Mouse (Mus musculus): ENCODE data around the gene Aggf1.
A peak's percentile ranks its signal among the peaks of the same experiment; 100 is the strongest.
"Not testable (repeated sequence)": the region's sequence is repeated elsewhere in the genome, so short reads cannot be mapped to it uniquely, and the experiment has no call there.

Gene Aggf1

GRCm38 (mm10) chr13:95374701-95375553 lies at the start of gene Aggf1:
Gene Aggf1, minus strand, starts transcription at chr13:95375352.
- DNase-seq = peak; percentile 96

- DNase-seq = no peak
Observed at GRCm38 (mm10) chr13:95424932-95425331, 49.8 kb upstream of the Aggf1 start.

- no peak for DNase-seq
Observed at GRCm38 (mm10) chr13:95419204-95419749, 44.1 kb upstream of the Aggf1 start.

DNA sequence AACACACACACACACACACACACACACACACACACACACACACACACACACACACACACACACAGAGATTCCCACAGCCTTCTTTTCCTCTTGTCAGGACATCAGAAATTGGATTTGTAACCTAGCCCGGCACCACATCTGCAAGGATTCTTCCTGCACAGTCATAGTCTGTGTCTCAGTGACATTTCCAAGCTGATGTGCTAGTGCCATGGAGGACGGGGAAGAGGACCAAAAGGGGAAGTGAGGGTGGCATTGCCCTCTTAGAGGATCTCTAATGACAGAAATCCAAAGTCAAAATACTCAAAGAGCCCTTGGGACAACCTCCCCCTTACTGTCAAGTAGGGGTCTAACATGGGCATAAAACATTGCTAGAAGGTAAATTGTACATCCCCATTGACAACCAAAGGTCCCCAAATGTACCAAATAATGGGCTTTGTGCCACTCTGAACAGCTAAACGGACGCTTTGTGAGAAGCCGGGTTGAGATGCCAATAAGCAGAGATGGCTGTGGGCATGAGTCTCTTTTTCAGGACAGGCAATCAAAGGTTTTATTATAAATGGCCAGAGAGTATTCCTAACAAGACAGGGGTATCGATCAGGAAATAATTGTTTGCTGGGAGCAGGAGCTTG lies 43.5 kb upstream of the Aggf1 start:
- DNase-seq = no peak

- no peak for DNase-seq
Observed at GRCm38 (mm10) chr13:95412257-95412656, 37.1 kb upstream of the Aggf1 start.

- DNase-seq = no peak
Observed at GRCm38 (mm10) chr13:95393242-95393641, 18.1 kb upstream of the Aggf1 start.

DNA sequence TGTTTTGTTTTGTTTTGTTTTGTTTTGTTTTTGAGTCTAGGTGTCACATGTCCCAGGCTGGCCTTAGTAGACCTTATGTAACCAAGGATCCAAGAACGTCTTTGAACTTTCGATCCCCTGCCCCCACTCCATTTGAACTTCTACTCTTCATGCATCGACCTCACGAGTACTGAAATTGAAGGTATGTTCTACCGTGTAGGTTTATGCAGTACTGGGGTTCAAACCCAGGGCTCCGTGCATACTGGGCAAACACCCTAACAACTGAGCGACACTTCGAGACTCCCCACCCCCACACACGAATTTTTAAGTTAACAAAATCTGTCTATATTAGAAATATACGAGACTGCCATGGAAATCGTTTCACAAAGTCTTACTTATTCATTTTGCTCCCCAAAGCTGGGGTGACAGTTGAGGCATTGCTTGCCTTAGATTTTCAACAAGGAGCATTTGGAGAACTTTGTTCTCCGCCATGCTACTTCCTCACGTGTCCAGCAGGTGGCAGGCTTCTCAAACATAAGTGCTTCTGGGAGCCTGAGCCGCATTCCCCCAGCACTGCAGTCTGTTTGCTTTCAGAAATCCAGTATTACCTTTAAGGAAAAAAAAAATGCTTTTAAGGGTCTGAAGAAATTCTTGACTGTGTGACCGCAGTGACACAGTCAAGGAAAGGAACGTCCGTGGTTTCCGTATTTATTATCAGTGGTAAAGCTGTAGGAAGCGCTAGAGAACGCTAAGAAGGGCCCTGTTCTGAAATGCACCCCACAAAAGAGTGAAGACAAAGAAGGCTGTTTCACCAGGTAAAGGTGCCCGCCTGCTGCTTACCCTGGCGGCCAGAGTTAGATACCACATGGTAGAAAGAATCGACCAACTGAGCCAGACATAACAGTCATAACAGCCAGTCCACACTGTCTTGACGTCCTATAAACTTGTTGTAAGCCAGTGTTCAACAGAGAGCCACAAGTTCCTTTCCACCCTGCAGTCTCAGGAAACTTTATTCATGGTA lies 15.0 kb upstream of the Aggf1 start:
- peak; percentile 85 for DNase-seq

DNA sequence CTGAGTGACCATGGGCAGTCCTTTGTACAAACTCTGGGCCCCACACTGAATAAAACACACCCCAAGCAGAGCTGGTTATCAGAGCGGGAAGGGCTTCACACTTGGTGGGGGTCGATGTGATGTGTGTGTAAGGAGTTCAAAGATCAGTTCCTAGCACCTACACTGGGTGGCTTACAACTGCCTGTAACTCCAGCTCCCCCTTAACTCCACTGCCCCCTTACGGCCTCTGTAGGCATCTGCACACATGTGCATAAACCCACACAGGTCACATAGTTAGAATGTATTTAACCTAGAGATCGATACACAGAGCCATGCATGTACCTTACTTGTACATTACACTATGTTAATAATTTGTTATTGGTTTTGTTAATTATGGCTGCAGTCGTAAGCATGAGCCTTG lies 13.1 kb upstream of the Aggf1 start:
- no peak for DNase-seq

GRCm38 (mm10) chr13:95382418-95382817 lies 7.3 kb upstream of the Aggf1 start:
- DNase-seq = no peak

GRCm38 (mm10) chr13:95378696-95379095 lies 3.5 kb upstream of the Aggf1 start:
- no peak for DNase-seq

GRCm38 (mm10) chr13:95376689-95377289 lies 1.6 kb upstream of the Aggf1 start:
- not testable (repeated sequence) for DNase-seq

DNA sequence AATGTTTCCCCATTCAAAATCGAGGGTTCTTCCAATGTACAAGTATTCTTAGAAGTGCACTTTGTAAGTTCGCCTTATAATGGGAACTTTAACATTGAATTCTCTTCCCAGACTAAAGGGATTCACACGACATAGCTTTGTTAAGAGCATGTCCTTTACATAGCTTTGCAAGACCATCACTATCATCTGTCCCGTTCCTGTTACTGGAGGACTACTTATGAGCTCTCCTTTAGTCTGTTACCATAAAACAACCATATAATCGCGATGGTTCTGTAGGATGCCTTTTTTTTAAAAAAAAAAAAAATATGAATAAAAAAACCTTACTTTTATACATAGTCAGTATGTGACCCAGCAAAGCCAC lies 382 bp upstream of the Aggf1 start:
- no peak for DNase-seq

DNA sequence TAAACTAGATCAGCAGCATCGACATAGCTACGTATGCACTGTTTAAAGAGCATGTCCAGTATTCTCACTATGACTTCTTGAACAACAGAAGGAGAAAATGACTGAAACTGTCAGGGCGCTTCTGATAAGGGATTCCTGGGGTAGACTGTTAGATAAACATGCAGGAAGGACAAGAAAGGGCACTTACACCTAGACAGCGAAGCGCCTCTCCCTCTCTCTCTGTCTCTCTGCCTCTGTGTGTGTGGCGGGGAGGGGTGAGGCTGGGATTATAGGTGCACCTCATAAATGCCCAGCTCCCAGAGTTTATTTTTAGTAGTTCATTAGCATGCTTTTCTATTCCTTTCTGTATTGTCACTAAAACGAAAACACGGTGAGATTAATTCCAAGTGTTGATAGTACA lies 8.8 kb downstream of the Aggf1 start:
- no peak for DNase-seq

GRCm38 (mm10) chr13:95363440-95363839 lies 11.7 kb downstream of the Aggf1 start:
- DNase-seq = peak; percentile 6

GRCm38 (mm10) chr13:95358223-95358622 lies 16.9 kb downstream of the Aggf1 start:
- no peak for DNase-seq

GRCm38 (mm10) chr13:95348476-95348875 lies 26.7 kb downstream of the Aggf1 start:
- no peak for DNase-seq

DNA sequence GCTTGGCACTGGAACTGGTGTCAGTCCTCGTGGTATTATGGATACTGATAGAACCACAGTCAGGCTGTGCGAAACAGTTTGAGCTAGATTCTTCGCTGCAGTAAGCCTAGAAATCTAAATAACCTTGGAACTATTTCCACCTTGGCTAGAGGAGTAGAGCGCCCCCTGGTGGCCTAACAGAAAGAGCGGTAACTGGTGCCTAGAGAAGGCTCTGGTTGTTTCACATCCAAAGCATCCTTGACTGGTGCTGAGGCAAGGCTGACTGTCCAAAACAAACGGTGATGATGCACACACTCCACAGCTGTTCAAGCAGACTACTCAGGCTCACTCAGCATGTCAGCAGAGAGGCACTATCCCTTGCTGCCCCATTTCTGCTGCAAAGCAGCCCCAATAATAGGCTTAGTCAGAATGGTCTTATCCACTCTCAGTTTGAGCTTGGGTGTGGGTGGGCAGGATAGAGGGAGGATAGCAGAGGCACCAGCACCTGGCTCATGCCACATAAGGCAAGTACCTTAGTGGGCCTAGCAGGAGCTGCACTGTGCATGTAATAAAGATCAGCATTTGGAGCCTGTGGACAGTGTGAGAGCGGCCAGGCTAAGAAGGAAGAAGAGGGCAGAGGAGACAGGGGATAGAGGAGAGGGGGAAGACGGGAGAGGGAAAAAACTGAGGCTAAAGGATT lies 28.0 kb downstream of the Aggf1 start:
- DNase-seq = peak; percentile 79

DNA sequence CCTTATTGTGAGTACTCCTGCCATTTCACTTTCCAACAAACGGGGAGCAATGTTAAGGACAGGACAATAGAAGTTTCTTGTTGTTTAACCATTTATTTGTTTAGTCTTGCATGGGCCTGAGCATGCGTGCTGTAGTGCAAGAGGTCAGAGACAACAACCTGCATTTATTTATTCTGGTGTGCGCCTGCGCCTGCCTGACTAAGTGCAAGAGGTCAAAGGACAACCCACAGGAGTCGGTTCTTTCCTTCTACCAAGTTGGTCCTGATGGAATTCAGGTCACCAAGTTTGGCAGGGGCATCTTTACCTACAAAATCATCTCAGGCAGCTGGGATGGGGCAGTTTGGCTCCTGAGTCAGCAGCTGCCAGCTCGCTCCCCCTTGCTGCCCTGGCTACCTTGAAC lies 29.3 kb downstream of the Aggf1 start:
- DNase-seq = no peak

GRCm38 (mm10) chr13:95343470-95343869 lies 31.7 kb downstream of the Aggf1 start:
- no peak for DNase-seq

- DNase-seq = no peak
Observed at GRCm38 (mm10) chr13:95336122-95336677, 39.0 kb downstream of the Aggf1 start.

- DNase-seq = no peak
Observed at GRCm38 (mm10) chr13:95332086-95332899, 42.9 kb downstream of the Aggf1 start.
